Mouse (Mus musculus): ENCODE results near the gene Gm49333. TPM values are rescaled to one million over a fixed set of nuclear protein-coding genes. Genes with fewer than 3 reads are reported as not detected.

Gene Gm49333
- total and polyA plus RNA-seq, 3 experiments = not detected

DNA sequence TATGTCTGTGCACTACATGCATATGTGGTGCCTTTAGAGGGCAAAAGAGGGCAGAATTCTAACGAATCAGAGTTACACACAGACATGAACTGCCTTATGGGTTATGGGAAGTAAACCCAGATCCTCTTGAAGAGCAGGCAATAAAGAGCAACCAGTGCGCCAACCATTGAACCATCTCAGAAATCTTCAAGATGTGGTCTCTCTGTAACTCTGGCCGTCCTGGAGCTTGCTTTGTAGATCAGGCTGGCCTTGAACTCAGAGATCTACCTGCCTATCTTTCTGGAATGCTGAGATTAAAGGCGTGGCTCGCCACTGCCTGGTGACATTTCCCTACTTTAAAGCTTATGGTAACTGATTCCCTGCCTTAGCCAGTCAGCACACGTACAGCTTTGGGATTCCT, 60.5 kb downstream of the Gm49333 start:
- no peaks in the 10 kb centered on the region for H3K9me3 ChIP-seq (replicated peaks; ENCODE audit: insufficient read depth, low read length)
- DNase-seq (ENCODE audit: low read depth, low spot score) = peak; percentile 83
- H3K4me1 ChIP-seq (ENCODE audit: control insufficient read depth in 1 of 2, insufficient read depth in 2 of 2, low read length in 2 of 2) = peaks cover 8 to 16% of the 10 kb centered on the region in 2 experiments
- no peaks in the 10 kb centered on the region for H3K27me3 ChIP-seq (ENCODE audit: control insufficient read depth in 1 of 2, insufficient read depth in 2 of 2, low read length in 2 of 2)
- H3K79me2 ChIP-seq (ENCODE audit: control insufficient read depth, insufficient read depth, low read length, poor library complexity) = peaks cover 39% of the 10 kb centered on the region
- peak overlapping the region; percentile 71 for H3K27ac ChIP-seq (ENCODE audit: control insufficient read depth, low read depth, low read length)
- H3K36me3 ChIP-seq (ENCODE audit: control insufficient read depth in 1 of 2, insufficient read depth in 2 of 2, low read length in 2 of 2) = peaks cover 17 to 26% of the 10 kb centered on the region in 2 experiments
- peak overlapping the region; percentile 63 to 87 for H3K4me3 ChIP-seq (ENCODE audit: control insufficient read depth in 1 of 2, insufficient read depth in 1 of 2, low read depth in 2 of 2, low read length in 2 of 2)
- TF ChIP-seq TAL1 (IDR thresholded peaks at IDR 0.05; ENCODE audit: low read length) (no peak), ZKSCAN1 (IDR thresholded peaks at IDR 0.05; ENCODE audit: low read depth, low read length) (no peak), MYB (IDR thresholded peaks at IDR 0.05; ENCODE audit: low read depth, low read length) (no peak), BHLHE40 (IDR thresholded peaks at IDR 0.05; ENCODE audit: borderline replicate concordance, low read depth, low read length) (no peak), RCOR1 (IDR thresholded peaks at IDR 0.05; ENCODE audit: low read depth, low read length) (peak; percentile 46; the same call in 1 of the 2 replicates), SIN3A (IDR thresholded peaks at IDR 0.05; ENCODE audit: low read length) (no peak; the same call in 1 of the 2 replicates), TCF12 (IDR thresholded peaks at IDR 0.05; ENCODE audit: low read depth, low read length) (no peak), UBTF (IDR thresholded peaks at IDR 0.05; ENCODE audit: borderline replicate concordance, insufficient read depth, low read depth, low read length) (no peak), GATA1 (IDR thresholded peaks at IDR 0.05; ENCODE audit: low read depth, low read length) (no peak), GABPA (IDR thresholded peaks at IDR 0.05; ENCODE audit: low read depth, low read length) (no peak), E2F4 (IDR thresholded peaks at IDR 0.05; ENCODE audit: borderline replicate concordance, low read depth, low read length) (no peak), ZMIZ1 (IDR thresholded peaks at IDR 0.05; ENCODE audit: low read depth, low read length) (peak; percentile 41; the same call in 1 of the 2 replicates), POLR2AphosphoS5 (IDR thresholded peaks at IDR 0.05; ENCODE audit: borderline replicate concordance, low read depth, low read length) (no peak), CHD2 (IDR thresholded peaks at IDR 0.05; ENCODE audit: low read length) (no peak), MAX (IDR thresholded peaks at IDR 0.05; ENCODE audit: low read length) (no peak), MXI1 (IDR thresholded peaks at IDR 0.05; ENCODE audit: low read depth, low read length) (no peak), POLR2AphosphoS2 (IDR thresholded peaks at IDR 0.05; ENCODE audit: low read length) (no peak; the same call in 1 of the 2 replicates), POLR2A (IDR thresholded peaks at IDR 0.05; ENCODE audit: control insufficient read depth in 1 of 2, insufficient read depth in 1 of 2, low read depth in 1 of 2, low read length in 2 of 2, poor library complexity in 1 of 2) (no peak; a peak in 1 of 4 replicates), ELF1 (IDR thresholded peaks at IDR 0.05; ENCODE audit: low read depth, low read length) (0 out of 2 replicates have a peak, but pooled peaks have one; percentile 12), EP300 (IDR thresholded peaks at IDR 0.05; ENCODE audit: low read depth in 1 of 2, low read length in 2 of 2) (no peak), USF2 (IDR thresholded peaks at IDR 0.05; ENCODE audit: borderline replicate concordance in 1 of 2, insufficient read depth in 1 of 2, low read depth in 1 of 2, low read length in 2 of 2) (no peak), NRF1 (IDR thresholded peaks at IDR 0.05; ENCODE audit: insufficient read depth, low read depth, low read length, poor library complexity, severe bottlenecking) (no peak), RAD21 (IDR thresholded peaks at IDR 0.05; ENCODE audit: low read depth, low read length) (no peak), TBP (IDR thresholded peaks at IDR 0.05; ENCODE audit: low read depth, low read length) (no peak; the same call in 1 of the 2 replicates), USF1 (IDR thresholded peaks at IDR 0.05; ENCODE audit: low read depth, low read length) (0 out of 2 replicates have a peak, but pooled peaks have one; percentile 2), MYC (IDR thresholded peaks at IDR 0.05; ENCODE audit: low read depth, low read length) (no peak), CTCF (IDR thresholded peaks at IDR 0.05 in 2 of 3, conservative IDR thresholded peaks at IDR 0.05 in 1 of 3; ENCODE audit: control insufficient read depth in 1 of 3, insufficient read depth in 1 of 3, low read depth in 2 of 3, low read length in 3 of 3, poor library complexity in 1 of 3, severe bottlenecking in 1 of 3) (peak in 1 of 3 experiments; percentile 14; a peak in 1 of 6 replicates), MAZ (IDR thresholded peaks at IDR 0.05; ENCODE audit: low read depth, low read length) (no peak; the same call in 1 of the 2 replicates), ZC3H11A (IDR thresholded peaks at IDR 0.05; ENCODE audit: low read depth, low read length) (no peak), MAFK (IDR thresholded peaks at IDR 0.05; ENCODE audit: borderline replicate concordance, low read depth, low read length) (no peak), ZNF384 (IDR thresholded peaks at IDR 0.05; ENCODE audit: low read depth, low read length) (peak; percentile 5; the same call in 1 of the 2 replicates), NELFE (IDR thresholded peaks at IDR 0.05; ENCODE audit: low read depth, low read length) (no peak), HCFC1 (IDR thresholded peaks at IDR 0.05; ENCODE audit: low read depth, low read length) (no peak), KAT2A (conservative IDR thresholded peaks at IDR 0.05; ENCODE audit: low read depth, low read length) (no peak), MEF2A (IDR thresholded peaks at IDR 0.05; ENCODE audit: extremely low read depth, insufficient replicate concordance, low read depth, low read length, poor library complexity, severe bottlenecking) (no peak), ETS1 (IDR thresholded peaks at IDR 0.05; ENCODE audit: low read depth, low read length) (peak; percentile 37; the same call in 1 of the 2 replicates)
- H3K9ac ChIP-seq (ENCODE audit: control insufficient read depth, low read depth, low read length, poor library complexity, severe bottlenecking) = peak overlapping the region; percentile 72

Data from MEL (cell line).